Mouse (Mus musculus) gastrocnemius, adult 8-10 months (tissue): ENCODE data around the gene Wnt3a. TPM values are rescaled to one million over a fixed set of nuclear protein-coding genes. Genes with fewer than 3 reads are reported as not detected.

Experiments
- DNase-seq, 2 experiments: peaks; one replicate each; pipeline ENCODE4 v3.0.0; 2022; ENCODE audit warnings: low spot score in 2 of 2
- total RNA-seq, 4 experiments: library from RNA; stranded (reverse); gene quantifications; 2 replicates each; pipeline ENCODE4 v1.2.4; 2022

Wnt3a gene
- total RNA-seq, 4 experiments from 2014 or later: not detected

GRCm38 (mm10) chr11:59263870-59264563 lies 26.5 kb downstream of the Wnt3a start:
- DNase-seq: no peak

GRCm38 (mm10) chr11:59262308-59262707 lies 28.2 kb downstream of the Wnt3a start:
- no peak for DNase-seq

GRCm38 (mm10) chr11:59260706-59261493 lies 29.7 kb downstream of the Wnt3a start:
- DNase-seq: no peak

- no peak for DNase-seq
Observed at GRCm38 (mm10) chr11:59259647-59260046, 30.9 kb downstream of the Wnt3a start.

GRCm38 (mm10) chr11:59248101-59248500 lies 42.5 kb downstream of the Wnt3a start:
- DNase-seq: no peak

- DNase-seq: no peak
Observed at GRCm38 (mm10) chr11:59243856-59244255, 46.7 kb downstream of the Wnt3a start.

GRCm38 (mm10) chr11:59241841-59242240 lies 48.7 kb downstream of the Wnt3a start:
- no peak for DNase-seq

- no peak for DNase-seq
Observed at GRCm38 (mm10) chr11:59239796-59240195, 50.8 kb downstream of the Wnt3a start.

- DNase-seq: no peak
Observed at GRCm38 (mm10) chr11:59239428-59239785, 51.1 kb downstream of the Wnt3a start.

GRCm38 (mm10) chr11:59238525-59239427 lies 51.8 kb downstream of the Wnt3a start:
- peak; percentile 23 to 51 for DNase-seq

- no peak for DNase-seq
Observed at GRCm38 (mm10) chr11:59232797-59233196, 57.8 kb downstream of the Wnt3a start.

- DNase-seq: peak in 1 of 2 experiments; percentile 36
Observed at GRCm38 (mm10) chr11:59230144-59230760, 60.3 kb downstream of the Wnt3a start.

GRCm38 (mm10) chr11:59228122-59228953 lies 62.2 kb downstream of the Wnt3a start, which contains the start of gene Arf1:
Gene Arf1, minus strand, starts transcription at chr11:59228270.
- peak; percentile 94 to 95 for DNase-seq

GRCm38 (mm10) chr11:59227604-59228121 lies 62.9 kb downstream of the Wnt3a start:
- peak in 1 of 2 experiments; percentile 27 for DNase-seq

- DNase-seq: no peak
Observed at GRCm38 (mm10) chr11:59226787-59227603, 63.6 kb downstream of the Wnt3a start.

- no peak for DNase-seq
Observed at GRCm38 (mm10) chr11:59226251-59226650, 64.3 kb downstream of the Wnt3a start.

GRCm38 (mm10) chr11:59225167-59225566 lies 65.4 kb downstream of the Wnt3a start:
- DNase-seq: no peak

GRCm38 (mm10) chr11:59224470-59224869 lies 66.1 kb downstream of the Wnt3a start:
- DNase-seq: no peak

GRCm38 (mm10) chr11:59224025-59224424 lies 66.5 kb downstream of the Wnt3a start:
- DNase-seq: no peak
